Mouse (Mus musculus) lung, adult 10 weeks (tissue): ENCODE data around the gene Vmn1r72. TPM values are rescaled to one million over a fixed set of nuclear protein-coding genes. Genes with fewer than 3 reads are reported as not detected.

Experiments
- polyA plus RNA-seq: library from polyadenylated mRNA; stranded (reverse); fragments of 350-450 nt; fragmentation: Illumina TruSeq; extraction: RNeasy Lipid Tissue Mini Kit (QIAGEN cat#74804); gene quantifications from one replicate; pipeline ENCODE4 v1.2.3, GENCODE M21; 2014; ENCODE audit warnings: low read depth, low replicate concordance; ENCODE audit not compliant: insufficient read depth

Vmn1r72 gene
- polyA plus RNA-seq = not detected

GRCm38 (mm10) chr7:11680047-11680446, at the start of gene Vmn1r72:
Gene Vmn1r72 (minus strand): TSS chr7:11680147.

Other genes starting within 250 kb of the Vmn1r72 start
- not detected for gene Zscan4-ps2, start 165.8 kb downstream of the Vmn1r72 start, polyA plus RNA-seq
- gene Zscan4-ps3, start 70.8 kb downstream of the Vmn1r72 start, polyA plus RNA-seq = not detected
- gene Vmn1r73, start 50.1 kb upstream of the Vmn1r72 start, polyA plus RNA-seq = not detected
- gene Vmn1r74, start 153.8 kb upstream of the Vmn1r72 start, polyA plus RNA-seq = not detected
- gene Vmn1r75, start 194.5 kb upstream of the Vmn1r72 start, polyA plus RNA-seq = not detected